Mouse (Mus musculus) testis, adult 2 months (tissue): ENCODE data around the gene Ccr2. TPM values are rescaled to one million over a fixed set of nuclear protein-coding genes. Genes with fewer than 3 reads are reported as not detected.
"Not testable (repeated sequence)": the region's sequence is repeated elsewhere in the genome, so short reads cannot be mapped to it uniquely, and the experiment has no call there.

Source experiments
- H3K27ac ChIP-seq: fragments of 200-500 bp; 2 replicates; pipeline ENCODE4 v1.5.1; 2012; ENCODE audit warnings: low read depth, low read length; ENCODE audit not compliant: control insufficient read depth, insufficient read depth
- H3K27me3 ChIP-seq: fragments of 200-500 bp; 2 replicates; pipeline ENCODE4 v1.6.1; 2012; ENCODE audit warnings: mild to moderate bottlenecking, low read length, moderate library complexity; ENCODE audit not compliant: control insufficient read depth, insufficient read depth
- H3K36me3 ChIP-seq: fragments of 200-500 bp; 2 replicates; pipeline ENCODE4 v1.6.1; 2012; ENCODE audit warnings: mild to moderate bottlenecking, low read length; ENCODE audit not compliant: control insufficient read depth, insufficient read depth
- H3K4me1 ChIP-seq: fragments of 200-500 bp; 2 replicates; pipeline ENCODE4 v1.6.1; 2012; ENCODE audit warnings: low read length; ENCODE audit not compliant: control insufficient read depth, insufficient read depth
- H3K4me3 ChIP-seq: fragments of 200-500 bp; 2 replicates; pipeline ENCODE4 v1.5.1; 2012; ENCODE audit warnings: low read depth, mild to moderate bottlenecking, low read length, moderate library complexity, mixed read lengths; ENCODE audit not compliant: control insufficient read depth
- CTCF ChIP-seq: fragments of 200-500 bp; IDR thresholded peaks from 2 replicates; pipeline ENCODE4 v1.5.1; 2012; ENCODE audit warnings: low read depth, mild to moderate bottlenecking, inconsistent platforms, low read length, moderate library complexity; ENCODE audit not compliant: control insufficient read depth, insufficient read depth, insufficient replicate concordance
- POLR2A ChIP-seq: fragments of 200-500 bp; IDR thresholded peaks from 2 replicates; pipeline ENCODE4 v1.6.1; 2012; ENCODE audit warnings: low read depth, mild to moderate bottlenecking, inconsistent platforms, low read length, moderate library complexity; ENCODE audit not compliant: control insufficient read depth
- polyA plus RNA-seq: library from polyadenylated mRNA; depleted of rRNA; stranded (reverse); fragments of >200 nt; gene quantifications from 2 replicates; pipeline ENCODE4 v1.2.3, GENCODE M21; 2012; rRNA removed

The Ccr2 gene
- polyA plus RNA-seq = 0.30 and 0.43 TPM in 2 replicates

- Histone ChIP-seq H3K27me3 (no peaks in the 10 kb centered on the region), H3K4me3 (no peak within 1 kb of the TSS), H3K36me3 (no peaks in the 10 kb centered on the region), H3K27ac (no peak within 1 kb of the TSS), H3K4me1 (no peaks in the 10 kb centered on the region)
- TF ChIP-seq CTCF (no peak), POLR2A (no peak)
Measured at GRCm38 (mm10) chr9:124101723-124102122, at the start of gene Ccr2. Ccr2 (plus strand) TSS chr9:124101950.

DNA sequence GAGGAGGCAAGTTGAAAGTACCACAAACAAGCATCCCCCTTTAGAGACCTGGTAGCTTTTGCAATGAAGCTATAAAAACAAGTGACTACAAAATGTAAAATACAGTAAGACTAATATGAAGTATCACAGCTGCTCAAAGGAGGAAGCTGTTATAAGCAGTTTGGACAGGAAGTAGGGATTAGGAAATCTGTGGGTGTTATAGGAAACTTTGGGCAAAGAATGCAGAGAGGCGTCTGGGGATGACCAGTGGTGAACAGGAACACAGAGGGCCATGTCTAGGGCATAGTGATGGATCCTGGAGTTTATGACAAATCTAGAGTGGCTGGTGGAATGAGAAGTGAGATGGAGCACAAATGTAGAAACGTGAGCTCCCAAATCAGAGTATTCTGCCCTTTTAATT lies 48.2 kb upstream of the Ccr2 start:
- Histone ChIP-seq H3K27ac (no peak overlapping the region), H3K4me3 (no peak overlapping the region), H3K27me3 (no peaks in the 10 kb centered on the region), H3K4me1 (no peaks in the 10 kb centered on the region), H3K36me3 (no peaks in the 10 kb centered on the region)
- TF ChIP-seq CTCF (no peak), POLR2A (no peak)

DNA sequence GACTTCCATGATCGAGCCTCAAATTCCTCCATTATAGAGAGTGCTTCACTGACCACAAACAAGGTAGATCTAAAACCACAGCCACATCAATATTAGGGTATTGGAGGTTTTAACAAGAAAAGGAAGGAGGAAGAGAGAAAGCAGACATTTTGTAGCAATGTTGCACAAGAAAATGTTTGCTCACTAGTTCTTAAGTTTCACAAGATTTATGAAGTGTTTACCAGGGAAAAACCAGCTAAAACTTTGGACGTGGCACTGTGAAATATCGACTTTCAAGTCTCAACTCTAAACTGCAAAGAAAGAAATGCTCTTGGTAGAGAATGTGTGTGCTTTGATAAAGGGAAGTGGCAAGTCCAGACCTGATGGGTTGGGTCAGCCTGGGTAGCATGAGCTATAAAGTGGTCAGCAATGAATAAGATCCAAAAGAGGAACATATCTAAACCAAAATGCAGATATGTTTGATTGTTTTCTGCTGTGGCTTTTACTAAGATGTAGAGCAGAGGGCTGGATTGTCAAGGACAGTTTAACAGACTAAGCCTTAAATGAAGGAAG lies 45.5 kb upstream of the Ccr2 start:
- no peaks in the 10 kb centered on the region for H3K4me1 ChIP-seq
- TF ChIP-seq POLR2A = no peak
- TF ChIP-seq CTCF = no peak
- no peak overlapping the region for H3K27ac ChIP-seq
- no peaks in the 10 kb centered on the region for H3K36me3 ChIP-seq
- no peak overlapping the region for H3K4me3 ChIP-seq
- H3K27me3 ChIP-seq = no peaks in the 10 kb centered on the region

GRCm38 (mm10) chr9:124059660-124060352 lies 41.9 kb upstream of the Ccr2 start:
- Histone ChIP-seq H3K4me1 (no peaks in the 10 kb centered on the region), H3K27ac (no peak overlapping the region), H3K27me3 (no peaks in the 10 kb centered on the region), H3K4me3 (no peak overlapping the region), H3K36me3 (no peaks in the 10 kb centered on the region)
- TF ChIP-seq CTCF = no peak
- no peak for TF ChIP-seq POLR2A

DNA sequence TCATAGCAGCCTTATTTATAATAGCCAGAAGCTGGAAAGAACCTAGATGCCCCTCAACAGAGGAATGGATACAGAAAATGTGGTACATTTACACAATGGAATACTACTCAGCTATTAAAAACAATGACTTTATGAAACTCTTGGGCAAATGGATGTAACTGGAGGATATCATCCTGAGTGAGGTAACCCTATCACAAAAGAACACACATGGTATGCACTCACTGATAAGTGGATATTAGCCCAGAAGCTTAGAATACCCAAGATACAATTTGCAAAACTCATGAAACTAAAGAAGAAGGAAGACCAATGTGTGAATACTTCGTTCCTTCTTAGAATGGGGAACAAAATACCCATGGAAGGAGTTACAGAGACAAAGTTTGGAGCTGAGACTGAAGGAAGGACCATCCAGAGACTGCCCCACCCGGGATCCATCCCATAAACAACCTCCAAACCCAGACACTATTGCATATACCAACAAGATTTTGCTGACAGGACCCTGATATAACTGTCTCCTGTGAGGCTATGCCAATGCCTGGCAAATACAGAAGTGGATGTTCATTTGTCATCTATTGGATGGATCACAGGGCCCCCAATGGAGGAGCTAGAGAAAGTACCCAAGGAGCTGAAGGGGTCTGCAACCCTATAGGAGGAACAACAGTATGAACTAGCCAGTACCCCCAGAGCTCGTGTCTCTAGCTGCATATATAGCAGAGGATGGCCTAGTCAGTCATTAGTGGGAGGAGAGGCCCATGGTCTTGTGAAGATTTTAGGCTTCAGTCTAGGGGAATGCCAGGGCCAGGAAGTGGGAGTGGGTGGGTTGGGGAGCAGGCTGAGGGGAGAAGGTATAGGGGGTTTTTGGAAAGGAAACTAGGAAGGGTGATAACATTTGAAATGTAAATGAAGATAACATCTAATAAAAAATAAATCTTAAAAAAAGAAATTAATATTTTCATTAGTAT lies 40.0 kb upstream of the Ccr2 start:
- H3K27me3 ChIP-seq, H3K27ac ChIP-seq, H3K36me3 ChIP-seq, H3K4me3 ChIP-seq, H3K4me1 ChIP-seq: not testable (repeated sequence)

DNA sequence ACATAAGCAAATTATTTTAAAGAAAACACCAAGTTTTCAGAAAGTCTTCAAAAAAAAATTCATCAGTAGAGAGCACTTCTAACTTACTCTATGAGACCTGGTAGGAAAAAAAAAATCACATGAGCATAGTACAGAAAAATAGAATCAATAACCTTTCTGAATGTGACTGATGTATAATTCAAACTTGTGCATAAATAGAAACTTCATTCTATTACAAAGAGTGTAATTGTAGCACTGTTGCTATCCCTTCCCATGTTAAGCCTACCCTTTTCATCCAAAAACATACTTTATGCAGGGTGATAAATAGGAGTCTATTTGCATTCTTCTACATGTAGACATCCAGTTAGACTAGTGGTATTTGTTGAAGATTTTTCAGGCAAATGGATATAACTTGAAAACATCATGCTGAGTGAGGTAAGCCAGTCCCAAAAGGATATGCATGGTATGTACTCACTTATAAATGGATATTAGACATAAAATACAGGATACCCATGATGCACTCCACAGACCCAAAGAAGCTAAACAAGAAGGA lies 35.1 kb upstream of the Ccr2 start:
- TF ChIP-seq POLR2A (no peak), CTCF (no peak)
- no peaks in the 10 kb centered on the region for H3K36me3 ChIP-seq

More for the DNA sequence above, 35.1 kb upstream of the Ccr2 start:
- Histone ChIP-seq H3K4me3 (no peak overlapping the region), H3K27me3 (no peaks in the 10 kb centered on the region), H3K4me1 (no peaks in the 10 kb centered on the region), H3K27ac (no peak overlapping the region)
